Mouse (Mus musculus) stomach, embryonic 14.5 days (tissue): ENCODE measurements around the gene Btaf1. TPM values are rescaled to one million over a fixed set of nuclear protein-coding genes. Genes with fewer than 3 reads are reported as not detected.

Source experiments
- polyA plus RNA-seq: library from polyadenylated mRNA; unstranded; fragments of >200 nt; fragmentation: Nextera tagmentation; extraction: Ambion mirVana; gene quantifications from 2 replicates; pipeline ENCODE4 v1.2.1, GENCODE M21; 2014

Btaf1 gene
- polyA plus RNA-seq, 1 experiment from 2014 or later = 15.8 TPM

Other genes with a start within 250 kb of the Btaf1 start
- gene Ppp1r3c, start 189.4 kb upstream of the Btaf1 start, polyA plus RNA-seq = 21.9 and 29.8 TPM in 2 replicates
- gene Tnks2, start 91.8 kb upstream of the Btaf1 start, polyA plus RNA-seq = 69.1 and 81.3 TPM in 2 replicates
- 3.5 and 5.1 TPM in 2 replicates for gene Fgfbp3, start 6.5 kb upstream of the Btaf1 start, polyA plus RNA-seq